Mouse (Mus musculus): Measurements from ENCODE around the gene Ppp4c. TPM values are rescaled to one million over a fixed set of nuclear protein-coding genes. Genes with fewer than 3 reads are reported as not detected.
A peak's percentile ranks its signal among the peaks of the same experiment; 100 is the strongest.

Ppp4c gene
- polyA plus RNA-seq, 1 experiment from 2014 or later = 155 TPM

GRCm38 (mm10) chr7:126798127-126799049, 6.1 kb upstream of the Ppp4c start:
- H3K4me1 ChIP-seq (ENCODE audit: control insufficient read depth, insufficient read depth, low read length) = peaks cover 28% of the 10 kb centered on the region
- peaks cover 9% of the 10 kb centered on the region for H3K36me3 ChIP-seq (ENCODE audit: control insufficient read depth, insufficient read depth, low read length)
- no peaks in the 10 kb centered on the region for H3K27me3 ChIP-seq (ENCODE audit: control insufficient read depth, insufficient read depth, low read depth, low read length)
- H3K9me3 ChIP-seq (replicated peaks; ENCODE audit: control insufficient read depth, low read length, poor library complexity, severe bottlenecking) = no peaks in the 10 kb centered on the region
- no peak for ATAC-seq
- H3K4me2 ChIP-seq (ENCODE audit: low read length) = peak overlapping the region; percentile 83
- peak overlapping the region; percentile 96 for H3K27ac ChIP-seq (ENCODE audit: low read length)
- WGBS = 1% methylated on average over 39 of the region's 40 CpGs
- peak overlapping the region; percentile 88 for H3K4me3 ChIP-seq (ENCODE audit: low read depth, low read length)
- peak overlapping the region; percentile 90 for H3K9ac ChIP-seq (ENCODE audit: low read depth, low read length)

GRCm38 (mm10) chr7:126797411-126798126, 5.3 kb upstream of the Ppp4c start, which contains the start of gene Fam57b:
Fam57b (plus strand) TSS chr7:126797668.
- H3K4me3 ChIP-seq (ENCODE audit: low read depth, low read length) = peak within 1 kb of the TSS; percentile 88
- peak within 1 kb of the TSS; percentile 90 for H3K9ac ChIP-seq (ENCODE audit: low read depth, low read length)
- peaks cover 34% of the 10 kb centered on the region for H3K4me1 ChIP-seq (ENCODE audit: control insufficient read depth, insufficient read depth, low read length)
- peaks cover 9% of the 10 kb centered on the region for H3K36me3 ChIP-seq (ENCODE audit: control insufficient read depth, insufficient read depth, low read length)
- no peak for ATAC-seq
- H3K9me3 ChIP-seq (replicated peaks; ENCODE audit: control insufficient read depth, low read length, poor library complexity, severe bottlenecking) = no peaks in the 10 kb centered on the region
- peak within 1 kb of the TSS; percentile 96 for H3K27ac ChIP-seq (ENCODE audit: low read length)
- no peaks in the 10 kb centered on the region for H3K27me3 ChIP-seq (ENCODE audit: control insufficient read depth, insufficient read depth, low read depth, low read length)
- WGBS = 25% methylated on average over 21 of the region's 21 CpGs
- H3K4me2 ChIP-seq (ENCODE audit: low read length) = peak within 1 kb of the TSS; percentile 83

DNA sequence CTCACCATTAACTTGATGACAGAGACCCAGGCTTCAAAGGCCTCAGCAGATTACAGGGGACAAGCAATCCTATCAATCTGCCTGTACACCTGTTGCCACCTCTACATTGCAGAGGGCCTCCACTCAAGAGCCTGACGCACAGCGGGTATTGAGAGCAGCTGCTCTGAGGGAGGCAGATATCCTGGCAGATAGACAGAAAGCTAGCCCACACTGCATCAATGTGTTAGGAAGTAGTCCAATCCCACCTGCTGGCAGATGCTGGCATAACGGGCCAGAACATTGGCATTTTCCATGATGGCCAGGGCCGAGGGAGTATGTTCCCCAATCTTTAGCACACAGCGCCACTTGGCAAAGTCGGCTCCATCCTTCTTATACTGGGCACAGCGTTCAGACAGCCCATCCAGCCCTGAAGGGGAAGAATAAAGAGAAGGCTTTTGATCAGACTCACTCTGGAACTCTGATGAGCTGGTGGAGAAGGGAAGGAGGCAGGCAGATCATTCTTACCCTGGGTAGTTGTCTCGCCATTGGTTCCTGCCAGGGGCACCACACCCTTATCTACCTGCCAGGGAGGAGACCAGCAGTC, 4.1 kb upstream of the Ppp4c start:
- no peaks in the 10 kb centered on the region for H3K9me3 ChIP-seq (replicated peaks; ENCODE audit: control insufficient read depth, low read length, poor library complexity, severe bottlenecking)
- peaks cover 9% of the 10 kb centered on the region for H3K36me3 ChIP-seq (ENCODE audit: control insufficient read depth, insufficient read depth, low read length)
- 63% methylated on average over 8 of the region's 8 CpGs for WGBS
- H3K9ac ChIP-seq (ENCODE audit: low read depth, low read length) = no peak overlapping the region
- peak overlapping the region; percentile 83; the same call in 1 of the 2 replicates for H3K4me2 ChIP-seq (ENCODE audit: low read length)
- no peak overlapping the region for H3K4me3 ChIP-seq (ENCODE audit: low read depth, low read length)
- no peak overlapping the region for H3K27ac ChIP-seq (ENCODE audit: low read length)
- no peaks in the 10 kb centered on the region for H3K27me3 ChIP-seq (ENCODE audit: control insufficient read depth, insufficient read depth, low read depth, low read length)
- ATAC-seq = no peak
- peaks cover 36% of the 10 kb centered on the region for H3K4me1 ChIP-seq (ENCODE audit: control insufficient read depth, insufficient read depth, low read length)

DNA sequence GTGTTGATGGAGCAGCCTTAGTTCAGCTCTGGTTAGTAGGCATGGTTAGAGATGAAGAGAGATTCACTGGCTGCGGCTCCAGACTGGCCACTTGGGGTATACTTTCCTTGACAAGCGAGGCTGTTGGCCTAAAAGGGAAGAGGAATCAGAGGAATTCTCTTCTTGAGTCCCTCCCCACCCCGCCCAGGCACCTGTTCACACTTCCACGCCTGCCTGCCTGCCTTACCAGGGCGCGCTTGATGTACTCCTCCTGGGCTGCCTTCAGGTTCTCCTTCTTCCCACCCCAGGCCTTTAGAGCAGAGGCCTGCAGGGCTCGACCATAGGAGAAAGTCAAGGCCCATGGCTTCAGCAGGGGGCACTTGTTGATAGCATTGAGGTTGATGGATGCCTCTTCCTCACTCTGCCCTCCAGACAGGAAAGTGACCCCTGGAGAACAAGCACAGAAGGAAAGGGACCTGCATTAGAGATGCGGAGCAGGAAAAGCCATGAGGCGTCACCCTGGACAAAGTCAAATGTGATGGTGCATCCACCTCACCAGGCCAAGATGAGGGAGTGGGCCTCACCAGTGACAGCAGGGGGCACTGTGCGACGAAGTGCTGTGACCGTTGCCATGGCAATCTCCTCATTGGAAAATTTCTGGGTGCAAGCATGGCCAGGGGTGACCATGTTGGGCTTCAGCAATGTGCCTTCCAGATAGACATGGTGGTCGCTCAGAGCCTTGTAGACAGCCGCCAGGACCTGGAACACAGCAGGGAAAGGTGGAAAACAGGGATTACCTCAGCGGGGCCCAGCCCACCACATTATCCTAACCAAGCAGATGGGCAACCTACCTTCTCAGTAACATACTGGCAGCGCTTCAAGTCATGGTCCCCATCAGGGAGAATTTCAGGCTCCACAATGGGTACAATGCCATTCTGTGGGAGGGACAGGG, 3.4 kb upstream of the Ppp4c start:
- H3K9me3 ChIP-seq (replicated peaks; ENCODE audit: control insufficient read depth, low read length, poor library complexity, severe bottlenecking) = no peaks in the 10 kb centered on the region
- WGBS = 80% methylated on average over 16 of the region's 16 CpGs
- no peak overlapping the region for H3K4me2 ChIP-seq (ENCODE audit: low read length)
- H3K36me3 ChIP-seq (ENCODE audit: control insufficient read depth, insufficient read depth, low read length) = peaks cover 9% of the 10 kb centered on the region
- ATAC-seq = no peak
- no peak overlapping the region for H3K4me3 ChIP-seq (ENCODE audit: low read depth, low read length)
- H3K9ac ChIP-seq (ENCODE audit: low read depth, low read length) = no peak overlapping the region
- H3K27ac ChIP-seq (ENCODE audit: low read length) = no peak overlapping the region
- H3K4me1 ChIP-seq (ENCODE audit: control insufficient read depth, insufficient read depth, low read length) = peaks cover 42% of the 10 kb centered on the region
- H3K27me3 ChIP-seq (ENCODE audit: control insufficient read depth, insufficient read depth, low read depth, low read length) = no peaks in the 10 kb centered on the region

- Histone ChIP-seq H3K36me3 (ENCODE audit: control insufficient read depth, insufficient read depth, low read length) (peaks cover 12% of the 10 kb centered on the region), H3K4me3 (ENCODE audit: low read depth, low read length) (no peak overlapping the region), H3K4me2 (ENCODE audit: low read length) (no peak overlapping the region), H3K9ac (ENCODE audit: low read depth, low read length) (no peak overlapping the region), H3K9me3 (replicated peaks; ENCODE audit: control insufficient read depth, low read length, poor library complexity, severe bottlenecking) (no peaks in the 10 kb centered on the region), H3K27ac (ENCODE audit: low read length) (no peak overlapping the region), H3K4me1 (ENCODE audit: control insufficient read depth, insufficient read depth, low read length) (peaks cover 34% of the 10 kb centered on the region), H3K27me3 (ENCODE audit: control insufficient read depth, insufficient read depth, low read depth, low read length) (no peaks in the 10 kb centered on the region)
- no peak for ATAC-seq
- WGBS = 76% methylated on average over 4 of the region's 4 CpGs
Observed at GRCm38 (mm10) chr7:126794271-126794605, 1.9 kb upstream of the Ppp4c start.

GRCm38 (mm10) chr7:126793456-126794270, 1.4 kb upstream of the Ppp4c start:
- no peak overlapping the region for H3K4me2 ChIP-seq (ENCODE audit: low read length)

GRCm38 (mm10) chr7:126792721-126793443, 586 bp upstream of the Ppp4c start:
- H3K9me3 ChIP-seq (replicated peaks; ENCODE audit: control insufficient read depth, low read length, poor library complexity, severe bottlenecking) = no peaks in the 10 kb centered on the region
- WGBS = 29% methylated on average over 11 of the region's 11 CpGs
- H3K27me3 ChIP-seq (ENCODE audit: control insufficient read depth, insufficient read depth, low read depth, low read length) = no peaks in the 10 kb centered on the region
- H3K27ac ChIP-seq (ENCODE audit: low read length) = peak overlapping the region; percentile 87
- H3K9ac ChIP-seq (ENCODE audit: low read depth, low read length) = peak overlapping the region; percentile 71
- peaks cover 23% of the 10 kb centered on the region for H3K36me3 ChIP-seq (ENCODE audit: control insufficient read depth, insufficient read depth, low read length)
- ATAC-seq = peak; percentile 40
- H3K4me2 ChIP-seq (ENCODE audit: low read length) = peak overlapping the region; percentile 83
- peaks cover 29% of the 10 kb centered on the region for H3K4me1 ChIP-seq (ENCODE audit: control insufficient read depth, insufficient read depth, low read length)
- peak overlapping the region; percentile 67 for H3K4me3 ChIP-seq (ENCODE audit: low read depth, low read length)

More at GRCm38 (mm10) chr7:126793456-126794270, 1.4 kb upstream of the Ppp4c start:
- no peak for ATAC-seq
- H3K4me3 ChIP-seq (ENCODE audit: low read depth, low read length) = no peak overlapping the region
- H3K9me3 ChIP-seq (replicated peaks; ENCODE audit: control insufficient read depth, low read length, poor library complexity, severe bottlenecking) = no peaks in the 10 kb centered on the region
- 78% methylated on average over 4 of the region's 4 CpGs for WGBS
- H3K36me3 ChIP-seq (ENCODE audit: control insufficient read depth, insufficient read depth, low read length) = peaks cover 17% of the 10 kb centered on the region
- H3K27me3 ChIP-seq (ENCODE audit: control insufficient read depth, insufficient read depth, low read depth, low read length) = no peaks in the 10 kb centered on the region
- no peak overlapping the region for H3K9ac ChIP-seq (ENCODE audit: low read depth, low read length)
- H3K4me1 ChIP-seq (ENCODE audit: control insufficient read depth, insufficient read depth, low read length) = peaks cover 34% of the 10 kb centered on the region
- no peak overlapping the region for H3K27ac ChIP-seq (ENCODE audit: low read length)

Data from midbrain, embryonic 16.5 days (tissue).